Mouse (Mus musculus) heart, postnatal 0 days (tissue): ENCODE measurements around the gene Cacna1c.

Experiments used
- CTCF ChIP-seq: IDR thresholded peaks from 2 replicates; pipeline ENCODE4 v1.5.1; 2016; ENCODE audit warnings: antibody characterized with exemption, control low read depth, low read depth
- EP300 ChIP-seq: IDR thresholded peaks from 2 replicates; pipeline ENCODE4 v1.6.1; 2016; ENCODE audit warnings: antibody characterized with exemption, low read depth

DNA sequence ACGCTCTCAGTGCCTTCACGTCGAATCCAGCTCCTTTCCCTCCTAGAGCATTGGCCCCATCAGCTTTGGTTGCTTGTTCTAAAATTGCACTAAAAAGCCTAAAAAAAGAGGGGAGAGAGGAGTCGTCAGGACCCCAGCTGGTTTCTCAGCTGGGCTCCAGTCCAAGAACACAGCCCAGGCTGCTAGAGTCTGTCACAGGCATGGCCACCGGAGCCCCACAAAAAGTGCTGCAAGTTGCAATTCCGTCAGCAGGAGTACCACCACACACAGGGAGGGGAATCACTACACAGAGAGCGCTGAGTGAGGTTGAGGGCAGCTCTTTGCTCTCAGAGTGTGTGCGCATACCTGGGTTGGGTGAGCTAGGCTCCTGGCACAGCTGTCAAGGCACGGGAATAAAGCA, 419.8 kb downstream of the Cacna1c start:
- TF ChIP-seq CTCF (no peak), EP300 (no peak)
